Mouse (Mus musculus): ENCODE results near the gene Upf2.

DNA sequence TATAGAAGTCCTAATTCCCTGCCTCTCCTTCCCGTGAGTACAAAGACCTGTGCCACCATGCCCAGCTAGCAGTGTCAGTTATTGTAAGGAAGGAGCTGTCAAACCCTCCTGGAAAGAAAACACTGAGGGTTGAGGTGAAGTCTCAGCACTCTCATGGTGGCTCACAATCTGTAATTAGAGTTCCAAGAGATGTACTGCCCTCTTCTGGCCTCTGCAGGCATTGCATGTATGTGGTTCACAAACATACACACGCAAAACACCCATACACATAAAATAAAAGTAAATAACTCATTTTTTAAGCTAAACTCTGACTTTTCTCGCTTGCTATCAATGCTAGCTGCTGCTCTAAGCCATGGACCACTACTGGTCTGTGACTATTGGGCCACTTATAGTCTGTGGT, 44.6 kb upstream of the Upf2 start:
- TF ChIP-seq POLR2A (IDR thresholded peaks at IDR 0.05; ENCODE audit: insufficient read depth, low read depth, low read length) = no peak
- no peak for TF ChIP-seq CTCF (IDR thresholded peaks at IDR 0.05; ENCODE audit: insufficient read depth, low read depth, low read length)

All from olfactory bulb, adult 2 months (tissue).